Mouse (Mus musculus) thymus, postnatal 0 days (tissue): Measurements from ENCODE around the gene Zfp54. TPM values are rescaled to one million over a fixed set of nuclear protein-coding genes. Genes with fewer than 3 reads are reported as not detected.
A peak's percentile ranks its signal among the peaks of the same experiment; 100 is the strongest.
"Not testable (repeated sequence)": the region's sequence is repeated elsewhere in the genome, so short reads cannot be mapped to it uniquely, and the experiment has no call there.

ENCODE experiments used
- DNase-seq: peaks from one replicate; pipeline ENCODE4 v3.0.0-alpha.2; 2015; ENCODE audit warnings: low spot score
- polyA plus RNA-seq: library from polyadenylated mRNA; unstranded; fragments of >200 nt; fragmentation: Nextera tagmentation; extraction: Ambion mirVana; gene quantifications from 2 replicates; pipeline ENCODE4 v1.2.1, GENCODE M21; 2015

The Zfp54 gene
- polyA plus RNA-seq: 9.2 and 9.8 TPM in 2 replicates

DNA sequence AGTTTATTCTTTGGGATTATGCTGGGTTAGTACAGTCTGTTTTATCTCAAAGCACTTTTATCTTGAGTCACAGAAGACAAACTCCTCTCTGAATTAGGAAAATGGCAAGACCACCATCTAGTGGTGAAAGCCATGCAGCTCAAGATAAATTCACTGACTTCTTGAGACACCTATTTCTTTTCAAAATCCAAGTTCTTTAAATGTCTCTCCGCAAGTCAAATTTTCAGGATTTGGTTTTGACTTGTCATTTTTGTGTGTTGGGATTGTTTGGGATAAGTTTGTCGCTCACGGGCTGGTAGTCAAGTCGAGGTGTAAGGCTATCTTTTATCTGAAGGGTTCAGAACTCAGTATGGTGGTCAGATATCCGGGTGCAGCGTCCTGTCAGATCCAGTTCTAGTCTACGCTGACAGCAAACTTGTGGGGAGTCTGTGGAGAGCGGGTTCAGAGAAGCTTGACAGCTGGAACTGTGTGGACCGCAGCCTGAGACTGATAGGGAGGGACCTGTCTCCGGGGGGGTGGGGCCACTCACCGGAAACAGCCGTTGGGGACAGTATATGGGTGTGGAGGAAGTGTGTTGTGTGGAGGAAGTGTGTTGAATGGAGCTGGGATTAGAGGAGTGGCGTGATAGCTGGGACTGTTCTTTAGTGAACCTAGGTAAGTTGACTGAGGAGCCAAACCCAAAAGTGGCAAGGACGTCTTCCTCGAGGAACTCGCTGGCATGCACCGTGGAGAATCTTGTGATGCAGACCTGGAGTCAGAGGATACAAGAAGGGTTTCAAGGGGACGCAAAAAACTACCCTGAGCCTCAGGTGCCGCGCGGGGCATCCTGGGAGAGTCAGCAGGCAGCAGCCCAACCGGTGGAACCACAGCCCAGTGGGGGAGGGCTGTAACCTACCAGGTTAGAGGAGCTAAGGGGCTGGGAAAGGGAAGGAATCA lies at the start of gene Zfp54:
Zfp54 (plus strand) TSS at position 564 of the 936 bp plus-strand sequence.
- peak; percentile 87 for DNase-seq

- no peak for DNase-seq
Observed at GRCm38 (mm10) chr17:21375311-21375710, 47.7 kb upstream of the Zfp54 start.

- DNase-seq: peak; percentile 87
Observed at GRCm38 (mm10) chr17:21383391-21384056, 39.5 kb upstream of the Zfp54 start, which contains the start of gene Zfp677. TSS of gene Zfp677 (plus strand) at chr17:21383748.

DNA sequence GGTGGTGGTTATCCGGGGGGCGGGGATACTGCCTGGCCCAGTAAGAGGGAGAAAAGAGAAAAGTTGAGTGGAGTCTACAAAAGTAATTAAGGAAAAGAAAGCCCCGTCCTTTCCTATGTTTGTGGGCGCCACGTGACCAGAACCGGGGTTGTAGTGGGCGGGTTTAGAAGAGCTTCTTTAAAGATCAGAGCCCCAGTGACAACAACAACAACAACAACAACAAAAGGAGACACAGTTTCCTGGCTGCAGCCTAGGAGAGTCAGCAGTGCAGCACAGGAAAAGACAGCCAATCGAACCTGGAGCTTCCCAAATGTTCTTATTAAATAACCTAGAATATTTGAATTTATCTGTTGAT lies 39.0 kb upstream of the Zfp54 start:
- DNase-seq: no peak

DNA sequence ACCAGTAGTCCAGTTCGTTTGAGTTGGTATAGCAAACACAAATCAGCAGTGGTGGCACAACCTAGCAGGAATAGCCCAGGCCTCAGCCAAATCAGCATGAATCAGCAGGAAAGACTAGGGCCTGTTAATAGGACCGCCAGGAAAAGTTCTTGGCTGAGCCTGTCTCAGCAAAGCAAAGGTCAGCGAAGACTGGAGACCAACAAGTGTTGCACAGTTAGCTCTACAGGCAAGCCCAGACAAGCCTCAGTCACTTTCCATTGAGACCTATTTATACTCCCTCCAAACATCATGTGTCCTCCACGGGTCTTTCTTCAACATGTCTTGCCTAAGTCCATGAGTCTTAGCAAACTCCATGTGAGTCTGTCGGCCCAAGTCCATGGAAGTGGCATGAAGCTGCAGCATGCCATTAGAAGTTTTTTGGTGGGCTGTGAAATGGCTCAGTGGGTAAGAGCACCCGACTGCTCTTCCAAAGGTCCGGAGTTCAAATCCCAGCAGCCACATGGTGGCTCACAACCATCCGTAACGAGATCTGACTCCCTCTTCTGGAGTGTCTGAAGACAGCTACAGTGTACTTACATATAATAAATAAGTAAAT lies 15.9 kb downstream of the Zfp54 start:
- not testable (repeated sequence) for DNase-seq

GRCm38 (mm10) chr17:21449669-21450068 lies 26.6 kb downstream of the Zfp54 start:
- DNase-seq: peak; percentile 88

GRCm38 (mm10) chr17:21450138-21450704 lies 27.2 kb downstream of the Zfp54 start, which contains the start of gene Zfp51:
TSS of gene Zfp51 (plus strand) at chr17:21450374.
- peak; percentile 96 for DNase-seq

- peak; percentile 36 for DNase-seq
Observed at GRCm38 (mm10) chr17:21463550-21463949, 40.5 kb downstream of the Zfp54 start.

DNA sequence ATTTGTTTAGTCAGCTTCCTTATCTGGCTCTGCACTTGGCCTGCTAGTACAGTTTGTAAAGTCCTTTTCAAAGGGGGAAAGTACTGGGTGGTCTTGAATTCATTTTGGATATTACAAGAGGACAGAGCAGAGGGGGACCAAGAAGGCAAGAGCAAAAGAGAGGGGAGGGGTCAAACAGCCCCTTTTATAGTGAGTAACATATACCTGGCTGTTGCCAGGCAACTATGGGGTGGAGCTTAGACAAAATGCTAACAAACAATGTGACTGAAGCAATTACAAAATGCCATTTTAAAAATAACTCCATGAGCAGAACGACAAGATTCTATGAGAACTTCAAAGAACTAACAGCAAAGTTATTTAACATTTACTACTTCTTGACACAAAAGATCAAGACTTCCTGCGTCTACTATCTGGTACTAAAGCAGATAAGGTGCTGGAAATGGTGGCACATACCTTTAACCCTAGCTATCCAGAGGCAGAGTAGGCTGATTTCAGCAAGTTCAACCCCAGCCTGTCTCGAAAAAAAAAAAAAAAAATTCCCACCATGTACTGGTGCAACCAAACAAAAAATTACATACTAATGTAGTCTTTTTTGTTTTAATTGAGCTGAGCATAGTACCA lies 49.1 kb downstream of the Zfp54 start:
- DNase-seq: no peak

- no peak for DNase-seq
Observed at GRCm38 (mm10) chr17:21472653-21473307, 49.8 kb downstream of the Zfp54 start.

DNA sequence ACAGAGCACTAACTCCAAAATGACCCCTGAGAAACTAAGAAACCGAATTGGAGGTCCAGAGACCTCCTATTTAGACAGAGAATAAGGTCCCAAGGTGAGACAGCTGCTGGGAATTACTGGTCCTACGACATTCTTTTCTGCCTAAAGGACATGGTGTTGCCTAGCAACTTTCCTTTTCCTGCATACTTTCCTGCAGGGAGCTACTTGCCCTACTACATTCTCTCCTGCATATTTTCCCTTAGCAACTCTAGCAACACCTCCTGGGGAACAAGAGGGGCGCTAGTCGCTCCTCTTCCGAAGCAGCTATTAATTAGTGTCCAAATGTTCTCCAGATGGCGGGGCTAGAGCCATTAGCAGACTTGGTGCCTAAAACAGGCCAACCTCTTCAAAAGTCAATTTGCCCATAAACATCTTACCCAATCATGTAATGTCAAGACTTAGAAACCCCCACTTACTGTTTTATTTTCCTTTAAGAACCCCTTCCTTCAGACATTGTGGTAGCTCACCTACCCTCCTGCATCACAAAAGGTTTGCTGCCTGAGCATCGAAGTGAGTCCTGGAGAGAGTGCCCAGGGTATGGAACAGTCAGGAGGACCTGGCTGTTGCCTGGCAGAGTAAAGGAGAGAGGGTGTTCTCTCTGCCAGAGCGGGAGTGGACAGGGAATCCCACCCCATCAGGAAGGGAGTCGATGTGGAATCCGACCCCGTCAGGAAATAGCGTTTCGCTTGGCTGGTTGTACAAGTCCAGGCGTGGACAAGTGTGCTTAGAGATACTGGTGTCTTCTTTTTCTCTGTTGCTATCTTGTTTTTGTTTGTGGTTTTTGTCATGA lies 50.5 kb downstream of the Zfp54 start:
- peak; percentile 5 for DNase-seq

GRCm38 (mm10) chr17:21474729-21475128 lies 51.7 kb downstream of the Zfp54 start:
- peak; percentile 9 for DNase-seq

DNA sequence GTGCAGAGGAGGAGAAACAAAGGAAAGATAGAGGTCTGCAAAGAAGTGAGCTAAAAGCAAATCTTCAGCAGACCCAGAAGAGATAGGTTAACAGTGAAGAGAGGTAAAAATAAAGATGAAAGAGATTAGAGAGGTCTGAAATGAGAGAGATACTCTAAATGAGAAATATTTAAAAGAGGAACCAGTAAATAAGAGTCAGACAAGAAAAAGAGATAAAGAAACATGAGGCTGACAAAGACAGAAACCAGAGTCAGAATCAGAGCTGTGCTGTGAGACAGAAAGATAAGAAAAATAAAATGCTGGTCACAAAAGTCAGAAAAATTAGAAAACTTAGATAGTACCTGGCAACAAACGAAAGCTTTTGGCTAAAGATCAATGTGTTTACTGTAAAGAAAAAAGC lies 52.3 kb downstream of the Zfp54 start:
- DNase-seq: not testable (repeated sequence)

- not testable (repeated sequence) for DNase-seq
Observed at GRCm38 (mm10) chr17:21476351-21476750, 53.3 kb downstream of the Zfp54 start.

GRCm38 (mm10) chr17:21478103-21478777 lies 55.2 kb downstream of the Zfp54 start:
- peak; percentile 28 for DNase-seq
